Mouse (Mus musculus) spleen, adult 12 weeks (tissue): ENCODE measurements around the gene Cops9.

Source experiments
- DNase-seq: peaks from one replicate; pipeline ENCODE4 v3.0.0; 2022; ENCODE audit warnings: low spot score

Gene Cops9

GRCm38 (mm10) chr1:92646601-92647000, 4.8 kb upstream of the Cops9 start:
- no peak for DNase-seq

GRCm38 (mm10) chr1:92646111-92646510, 4.3 kb upstream of the Cops9 start:
- DNase-seq = no peak

- no peak for DNase-seq
Measured at GRCm38 (mm10) chr1:92644916-92645315, 3.1 kb upstream of the Cops9 start.

GRCm38 (mm10) chr1:92643691-92644090, 1.9 kb upstream of the Cops9 start:
- DNase-seq = no peak

GRCm38 (mm10) chr1:92640393-92640792, 1.4 kb downstream of the Cops9 start:
- no peak for DNase-seq

GRCm38 (mm10) chr1:92638736-92639135, 3.0 kb downstream of the Cops9 start:
- no peak for DNase-seq

- DNase-seq = no peak
Measured at GRCm38 (mm10) chr1:92638181-92638580, 3.6 kb downstream of the Cops9 start.

- no peak for DNase-seq
Measured at GRCm38 (mm10) chr1:92637501-92638172, 4.1 kb downstream of the Cops9 start.

GRCm38 (mm10) chr1:92636676-92637075, 5.1 kb downstream of the Cops9 start:
- DNase-seq = no peak

- no peak for DNase-seq
Measured at GRCm38 (mm10) chr1:92636015-92636414, 5.8 kb downstream of the Cops9 start.

GRCm38 (mm10) chr1:92634976-92635599, 6.7 kb downstream of the Cops9 start:
- no peak for DNase-seq

- no peak for DNase-seq
Measured at GRCm38 (mm10) chr1:92634569-92634968, 7.2 kb downstream of the Cops9 start.

GRCm38 (mm10) chr1:92633726-92634125, 8.1 kb downstream of the Cops9 start:
- DNase-seq = no peak

GRCm38 (mm10) chr1:92632948-92633347, 8.8 kb downstream of the Cops9 start:
- DNase-seq = no peak

GRCm38 (mm10) chr1:92632196-92632595, 9.6 kb downstream of the Cops9 start:
- no peak for DNase-seq

GRCm38 (mm10) chr1:92628227-92628626, 13.6 kb downstream of the Cops9 start:
- DNase-seq = no peak

GRCm38 (mm10) chr1:92618360-92618759, 23.4 kb downstream of the Cops9 start:
- DNase-seq = no peak

- DNase-seq = no peak
Measured at GRCm38 (mm10) chr1:92617488-92617887, 24.3 kb downstream of the Cops9 start, which contains the start of gene Olfr12. TSS of gene Olfr12 (plus strand) at chr1:92617788.

- DNase-seq = no peak
Measured at GRCm38 (mm10) chr1:92616046-92616445, 25.7 kb downstream of the Cops9 start.

- DNase-seq = no peak
Measured at GRCm38 (mm10) chr1:92614516-92614915, 27.3 kb downstream of the Cops9 start.

- no peak for DNase-seq
Measured at GRCm38 (mm10) chr1:92613175-92613574, 28.6 kb downstream of the Cops9 start.

- peak; percentile 9 for DNase-seq
Measured at GRCm38 (mm10) chr1:92611008-92611407, 30.8 kb downstream of the Cops9 start.

- no peak for DNase-seq
Measured at GRCm38 (mm10) chr1:92607711-92608110, 34.1 kb downstream of the Cops9 start.

- no peak for DNase-seq
Measured at GRCm38 (mm10) chr1:92605482-92605881, 36.3 kb downstream of the Cops9 start, which contains the start of gene Olfr1410. TSS of gene Olfr1410 (plus strand) at chr1:92605782.
